Comparison of ENCODE assay signal across 8 mouse cellular contexts in the genomic region with DNA sequence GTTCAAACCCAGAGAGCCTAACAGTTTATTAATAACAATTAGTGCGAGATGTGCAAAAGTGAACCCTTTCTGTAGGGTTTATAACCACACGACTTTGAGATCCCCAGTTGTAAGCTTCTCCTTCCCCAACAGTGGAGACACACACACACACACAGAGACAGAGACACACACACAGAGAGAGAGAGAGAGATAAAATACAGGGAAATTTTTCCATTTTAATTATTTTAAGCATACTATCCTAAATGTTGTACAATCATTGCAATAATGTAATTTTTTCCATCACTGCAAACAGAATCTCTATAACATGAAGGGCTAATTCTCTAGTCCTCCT. TPM values are rescaled to one million over a fixed set of nuclear protein-coding genes. Genes with fewer than 3 reads are reported as not detected.
DNase-seq lines count a peak whose midpoint lies in the region; ATAC-seq and TF ChIP-seq lines count a peak whose summit lies in the region.

No protein-coding gene starts in this region.

- H3K9me3 ChIP-seq in heart, postnatal 0 days (replicated peaks; ENCODE audit: control insufficient read depth, low read length): no peaks in the 10 kb centered on the region
- no peaks in the 10 kb centered on the region for H3K9me3 ChIP-seq in hindbrain, embryonic 13.5 days
- no peaks in the 10 kb centered on the region for H3K9me3 ChIP-seq in midbrain, embryonic 12.5 days

- peak overlapping the region; percentile 51; the same call in 1 of the 2 replicates for H3K9ac ChIP-seq in heart, postnatal 0 days (replicated peaks; ENCODE audit: low read depth, low read length)
- H3K9ac ChIP-seq in hindbrain, embryonic 13.5 days: peak overlapping the region; percentile 76; the same call in 1 of the 2 replicates
- peak overlapping the region; percentile 60; the same call in 1 of the 2 replicates for H3K9ac ChIP-seq in midbrain, embryonic 12.5 days (replicated peaks)

- DNase-seq in heart, postnatal 0 days (ENCODE audit: low spot score): no peak
- DNase-seq in heart, postnatal 10 days: no peak
- DNase-seq in frontal cortex, adult 2 months (ENCODE audit: extremely low spot score in 1 of 2, low spot score in 1 of 2): no peak
- no peak for DNase-seq in cerebellum, adult 11-12 months
- DNase-seq in gastrocnemius, postnatal 4 days (ENCODE audit: low spot score in 2 of 2): no peak

- WGBS in heart, postnatal 0 days: 2% methylated on average over 2 of the region's 2 CpGs
- WGBS in hindbrain, embryonic 13.5 days: 9% methylated on average over 2 of the region's 2 CpGs
- 10% methylated on average over 2 of the region's 2 CpGs for WGBS in midbrain, embryonic 12.5 days

- H3K36me3 ChIP-seq in heart, postnatal 0 days (replicated peaks; ENCODE audit: control insufficient read depth, insufficient read depth, low read length): no peaks in the 10 kb centered on the region
- H3K36me3 ChIP-seq in hindbrain, embryonic 13.5 days: no peaks in the 10 kb centered on the region
- H3K36me3 ChIP-seq in midbrain, embryonic 12.5 days: no peaks in the 10 kb centered on the region

- peak overlapping the region; percentile 90 for H3K27ac ChIP-seq in heart, postnatal 0 days (ENCODE audit: low read depth)
- peak overlapping the region; percentile 97 for H3K27ac ChIP-seq in bone marrow macrophage, adult 2 months (ENCODE audit: insufficient read depth, low read depth, low read length)
- peak overlapping the region; percentile 91 for H3K27ac ChIP-seq in hindbrain, embryonic 13.5 days
- no peak overlapping the region for H3K27ac ChIP-seq in midbrain, embryonic 12.5 days (replicated peaks)

- TF ChIP-seq POLR2A in bone marrow macrophage, adult 2 months (IDR thresholded peaks at IDR 0.05; ENCODE audit: borderline replicate concordance, low read depth, low read length): no peak

- peak overlapping the region; percentile 65 for H3K4me3 ChIP-seq in heart, postnatal 0 days (ENCODE audit: low read depth, low read length)
- H3K4me3 ChIP-seq in bone marrow macrophage, adult 2 months (ENCODE audit: insufficient read depth, low read length): peak overlapping the region; percentile 85
- peak overlapping the region; percentile 51 for H3K4me3 ChIP-seq in hindbrain, embryonic 13.5 days
- H3K4me3 ChIP-seq in midbrain, embryonic 12.5 days: peak overlapping the region; percentile 49

- ATAC-seq in heart, postnatal 0 days (ENCODE audit: insufficient read depth, low read depth): no peak
- ATAC-seq in hindbrain, embryonic 13.5 days (ENCODE audit: low FRiP score): peak; percentile 30; the same call in 1 of the 2 replicates
- peak; percentile 5; the same call in 1 of the 2 replicates for ATAC-seq in midbrain, embryonic 12.5 days (ENCODE audit: low FRiP score, low read depth)

- H3K27me3 ChIP-seq in heart, postnatal 0 days (ENCODE audit: control insufficient read depth, insufficient read depth, low read length): no peaks in the 10 kb centered on the region
- H3K27me3 ChIP-seq in hindbrain, embryonic 13.5 days: 0 out of 2 replicates have a peak, but pooled peaks cover 2% of the 10 kb centered on the region
- no peaks in the 10 kb centered on the region for H3K27me3 ChIP-seq in midbrain, embryonic 12.5 days

- TF ChIP-seq CTCF in heart, postnatal 0 days (IDR thresholded peaks at IDR 0.05; ENCODE audit: low read depth): no peak
- TF ChIP-seq CTCF in bone marrow macrophage, adult 2 months (IDR thresholded peaks at IDR 0.05; ENCODE audit: low read depth, low read length): no peak

- no peaks in the 10 kb centered on the region for H3K4me1 ChIP-seq in heart, postnatal 0 days (ENCODE audit: control insufficient read depth, insufficient read depth)
- H3K4me1 ChIP-seq in bone marrow macrophage, adult 2 months (ENCODE audit: control insufficient read depth, insufficient read depth, low read length): peaks cover 14% of the 10 kb centered on the region
- H3K4me1 ChIP-seq in hindbrain, embryonic 13.5 days (replicated peaks): no peaks in the 10 kb centered on the region
- no peaks in the 10 kb centered on the region for H3K4me1 ChIP-seq in midbrain, embryonic 12.5 days

- intact Hi-C loops in heart, postnatal 10 days (cut with DNase I): loop anchor here (1.0 kb wide), 1 partner anchor 16 kb away; a partner anchor contains a TSS

- peak overlapping the region; percentile 57 for H3K4me2 ChIP-seq in heart, postnatal 0 days (ENCODE audit: low read depth, low read length)
- peak overlapping the region; percentile 60 for H3K4me2 ChIP-seq in hindbrain, embryonic 13.5 days
- peak overlapping the region; percentile 59 for H3K4me2 ChIP-seq in midbrain, embryonic 12.5 days (replicated peaks)

- TF ChIP-seq EP300 in heart, postnatal 0 days (IDR thresholded peaks at IDR 0.05; ENCODE audit: low read depth): no peak

RNA-seq across cellular contexts. Expression of a gene that starts 15.7 kb away (rescaled TPM):
- total RNA-seq in heart, postnatal 0 days (2014; rRNA removed; ENCODE audit: low replicate concordance): 66.0 and 87.6 TPM in 2 replicates
- polyA plus RNA-seq in heart, postnatal 0 days (2015; fragmentation: Nextera tagmentation; extraction: Ambion mirVana): 73.8 and 78.1 TPM in 2 replicates
- 10 to 100 TPM; 77.2 to 78.6 TPM for total RNA-seq in heart, postnatal 10 days (2021)
- 71.7 and 74.1 TPM in 2 replicates for polyA plus RNA-seq in bone marrow macrophage, adult 2 months (2012; ENCODE audit: insufficient read depth, insufficient read length, missing spikeins)
- 224 and 226 TPM in 2 replicates for polyA plus RNA-seq in hindbrain, embryonic 13.5 days (2015; fragmentation: Nextera tagmentation; extraction: Ambion mirVana)
- 162 and 179 TPM in 2 replicates for polyA plus RNA-seq in midbrain, embryonic 12.5 days (2016; fragmentation: Nextera tagmentation; extraction: Ambion mirVana)
- 212 and 257 TPM in 2 replicates for polyA plus RNA-seq in frontal cortex, adult 2 months (2012; rRNA removed)
- 10 to 100 TPM; 74.5 to 88.0 TPM for total RNA-seq in gastrocnemius, postnatal 4 days (2021)

RNA-seq across cellular contexts. Expression of a gene that starts 16.6 kb away (rescaled TPM):
- total RNA-seq in heart, postnatal 0 days (2014; rRNA removed; ENCODE audit: low replicate concordance): 32.6 and 54.8 TPM in 2 replicates
- 119 and 121 TPM in 2 replicates for polyA plus RNA-seq in heart, postnatal 0 days (2015; fragmentation: Nextera tagmentation; extraction: Ambion mirVana)
- total RNA-seq in heart, postnatal 10 days (2021): 10 to 100 TPM; 70.3 to 70.4 TPM
- polyA plus RNA-seq in bone marrow macrophage, adult 2 months (2012; ENCODE audit: insufficient read depth, insufficient read length, missing spikeins): 59.3 and 60.3 TPM in 2 replicates
- 81.8 and 91.8 TPM in 2 replicates for polyA plus RNA-seq in hindbrain, embryonic 13.5 days (2015; fragmentation: Nextera tagmentation; extraction: Ambion mirVana)
- 67.7 and 69.4 TPM in 2 replicates for polyA plus RNA-seq in midbrain, embryonic 12.5 days (2016; fragmentation: Nextera tagmentation; extraction: Ambion mirVana)
- polyA plus RNA-seq in frontal cortex, adult 2 months (2012; rRNA removed): 63.8 and 76.5 TPM in 2 replicates
- 10 to 100 TPM; 60.1 to 67.2 TPM for total RNA-seq in gastrocnemius, postnatal 4 days (2021)

RNA-seq across cellular contexts. Expression of a gene that starts 54.6 kb away (rescaled TPM):
- total RNA-seq in heart, postnatal 0 days (2014; rRNA removed; ENCODE audit: low replicate concordance): 4.3 and 9.0 TPM in 2 replicates
- 21.1 and 26.5 TPM in 2 replicates for polyA plus RNA-seq in heart, postnatal 0 days (2015; fragmentation: Nextera tagmentation; extraction: Ambion mirVana)
- 10 to 100 TPM in 1 of 2 experiments, 1 to 10 TPM in 1; 8.4 to 15.3 TPM for total RNA-seq in heart, postnatal 10 days (2021)
- 25.9 and 29.7 TPM in 2 replicates for polyA plus RNA-seq in bone marrow macrophage, adult 2 months (2012; ENCODE audit: insufficient read depth, insufficient read length, missing spikeins)
- polyA plus RNA-seq in hindbrain, embryonic 13.5 days (2015; fragmentation: Nextera tagmentation; extraction: Ambion mirVana): 15.8 and 17.2 TPM in 2 replicates
- 15.6 and 17.8 TPM in 2 replicates for polyA plus RNA-seq in midbrain, embryonic 12.5 days (2016; fragmentation: Nextera tagmentation; extraction: Ambion mirVana)
- 8.8 and 9.3 TPM in 2 replicates for polyA plus RNA-seq in frontal cortex, adult 2 months (2012; rRNA removed)
- 10 to 100 TPM; 10.7 to 13.1 TPM for total RNA-seq in gastrocnemius, postnatal 4 days (2021)
